Mouse (Mus musculus): ENCODE data around the gene Lama5.

The Lama5 gene

GRCm38 (mm10) chr2:180254436-180255209 lies 29.0 kb upstream of the Lama5 start:
- no peak for DNase-seq (ENCODE audit: low spot score in 2 of 2)

- no peak for DNase-seq (ENCODE audit: low spot score in 2 of 2)
These were observed 26.2 kb upstream of the Lama5 start for GRCm38 (mm10) chr2:180251838-180252237.

- DNase-seq (ENCODE audit: low spot score in 2 of 2) = peak; percentile 73 to 90
These were observed 25.4 kb upstream of the Lama5 start for GRCm38 (mm10) chr2:180250930-180251611.

- no peak for DNase-seq (ENCODE audit: low spot score in 2 of 2)
These were observed 23.4 kb upstream of the Lama5 start for GRCm38 (mm10) chr2:180248947-180249660.

- no peak for DNase-seq (ENCODE audit: low spot score in 2 of 2)
These were observed 22.3 kb upstream of the Lama5 start for GRCm38 (mm10) chr2:180247916-180248315.

- no peak for DNase-seq (ENCODE audit: low spot score in 2 of 2)
These were observed 17.4 kb upstream of the Lama5 start for GRCm38 (mm10) chr2:180243108-180243507.

- DNase-seq (ENCODE audit: low spot score in 2 of 2) = no peak
These were observed 12.9 kb upstream of the Lama5 start for GRCm38 (mm10) chr2:180238591-180238990.

GRCm38 (mm10) chr2:180237601-180238345 lies 12.1 kb upstream of the Lama5 start:
- DNase-seq (ENCODE audit: low spot score in 2 of 2) = no peak

GRCm38 (mm10) chr2:180236930-180237329 lies 11.3 kb upstream of the Lama5 start:
- DNase-seq (ENCODE audit: low spot score in 2 of 2) = peak; percentile 68 to 70

GRCm38 (mm10) chr2:180236500-180236899 lies 10.8 kb upstream of the Lama5 start:
- DNase-seq (ENCODE audit: low spot score in 2 of 2) = peak in 1 of 2 experiments; percentile 49

- peak in 1 of 2 experiments; percentile 63 for DNase-seq (ENCODE audit: low spot score in 2 of 2)
These were observed 10.1 kb upstream of the Lama5 start for GRCm38 (mm10) chr2:180235788-180236187.

- DNase-seq (ENCODE audit: low spot score in 2 of 2) = peak in 1 of 2 experiments; percentile 65
These were observed 9.3 kb upstream of the Lama5 start for GRCm38 (mm10) chr2:180234980-180235379.

- no peak for DNase-seq (ENCODE audit: low spot score in 2 of 2)
These were observed 8.7 kb upstream of the Lama5 start for GRCm38 (mm10) chr2:180234353-180234752.

GRCm38 (mm10) chr2:180233101-180233904 lies 7.6 kb upstream of the Lama5 start:
- no peak for DNase-seq (ENCODE audit: low spot score in 2 of 2)

- DNase-seq (ENCODE audit: low spot score in 2 of 2) = no peak
These were observed 4.8 kb upstream of the Lama5 start for GRCm38 (mm10) chr2:180230482-180230881.

- DNase-seq (ENCODE audit: low spot score in 2 of 2) = no peak
These were observed 3.5 kb upstream of the Lama5 start for GRCm38 (mm10) chr2:180229129-180229528.

- peak in 1 of 2 experiments; percentile 58 for DNase-seq (ENCODE audit: low spot score in 2 of 2)
These were observed 2.9 kb upstream of the Lama5 start for GRCm38 (mm10) chr2:180228592-180228991.

GRCm38 (mm10) chr2:180228060-180228458 lies 2.4 kb upstream of the Lama5 start:
- peak in 1 of 2 experiments; percentile 58 for DNase-seq (ENCODE audit: low spot score in 2 of 2)

- peak; percentile 56 to 82 for DNase-seq (ENCODE audit: low spot score in 2 of 2)
These were observed 1.8 kb upstream of the Lama5 start for GRCm38 (mm10) chr2:180227262-180228059.
